8 mouse cellular contexts compared by ENCODE assay signal in genomic region chr12:54861991-54862605, GRCm38 (mm10). TPM values are rescaled to one million over a fixed set of nuclear protein-coding genes. Genes with fewer than 3 reads are reported as not detected.
DNase-seq lines count a peak whose midpoint lies in the region; ATAC-seq and TF ChIP-seq lines count a peak whose summit lies in the region.

No protein-coding gene starts in this region.

- H3K27me3 ChIP-seq in hindbrain, postnatal 0 days (ENCODE audit: insufficient read depth, low read length) = no peaks in the 10 kb centered on the region
- no peaks in the 10 kb centered on the region for H3K27me3 ChIP-seq in limb, embryonic 12.5 days
- H3K27me3 ChIP-seq in midbrain, embryonic 11.5 days (ENCODE audit: control insufficient read depth, insufficient read depth, low read length) = no peaks in the 10 kb centered on the region
- H3K27me3 ChIP-seq in stomach, embryonic 15.5 days (replicated peaks) = no peaks in the 10 kb centered on the region

- H3K9ac ChIP-seq in hindbrain, postnatal 0 days (replicated peaks; ENCODE audit: low read length) = peak overlapping the region; percentile 97
- H3K9ac ChIP-seq in limb, embryonic 12.5 days (replicated peaks) = peak overlapping the region; percentile 98
- H3K9ac ChIP-seq in midbrain, embryonic 11.5 days (ENCODE audit: low read length) = peak overlapping the region; percentile 90
- peak overlapping the region; percentile 88 for H3K9ac ChIP-seq in stomach, embryonic 15.5 days

- H3K9me3 ChIP-seq in hindbrain, postnatal 0 days (ENCODE audit: low read length) = no peaks in the 10 kb centered on the region
- no peaks in the 10 kb centered on the region for H3K9me3 ChIP-seq in limb, embryonic 12.5 days
- H3K9me3 ChIP-seq in midbrain, embryonic 11.5 days (ENCODE audit: control insufficient read depth, low read length) = no peaks in the 10 kb centered on the region; the same call in 1 of the 2 replicates
- no peaks in the 10 kb centered on the region for H3K9me3 ChIP-seq in stomach, embryonic 15.5 days

- under 1% methylated on average over 36 of the region's 36 CpGs for WGBS in hindbrain, postnatal 0 days
- under 1% methylated on average over 33 of the region's 36 CpGs for WGBS in limb, embryonic 12.5 days
- under 1% methylated on average over 36 of the region's 36 CpGs for WGBS in midbrain, embryonic 11.5 days
- under 1% methylated on average over 36 of the region's 36 CpGs for WGBS in stomach, embryonic 15.5 days

- 0 out of 2 replicates have a peak, but pooled peaks cover 5% of the 10 kb centered on the region for H3K36me3 ChIP-seq in hindbrain, postnatal 0 days (ENCODE audit: insufficient read depth, low read length)
- peaks cover 24% of the 10 kb centered on the region for H3K36me3 ChIP-seq in limb, embryonic 12.5 days
- H3K36me3 ChIP-seq in midbrain, embryonic 11.5 days (ENCODE audit: control insufficient read depth, insufficient read depth, low read length) = peaks cover 3% of the 10 kb centered on the region
- peaks cover 6% of the 10 kb centered on the region; the same call in 1 of the 2 replicates for H3K36me3 ChIP-seq in stomach, embryonic 15.5 days

- H3K27ac ChIP-seq in hindbrain, postnatal 0 days = peak overlapping the region; percentile 99
- H3K27ac ChIP-seq in limb, embryonic 12.5 days = peak overlapping the region; percentile 98
- peak overlapping the region; percentile 98 for H3K27ac ChIP-seq in midbrain, embryonic 11.5 days (ENCODE audit: low read depth, low read length)
- peak overlapping the region; percentile 95 for H3K27ac ChIP-seq in stomach, embryonic 15.5 days

- ATAC-seq in frontal cortex, adult (ENCODE audit: low TSS enrichment) = peak; percentile 79
- ATAC-seq in hindbrain, postnatal 0 days = no peak; the same call in 1 of the 2 replicates
- ATAC-seq in limb, embryonic 12.5 days (ENCODE audit: insufficient number of reproducible peaks, insufficient read depth, low FRiP score, low TSS enrichment, low read depth) = no peak
- ATAC-seq in midbrain, embryonic 11.5 days (ENCODE audit: low FRiP score) = no peak; the same call in 1 of the 2 replicates
- ATAC-seq in stomach, embryonic 15.5 days (ENCODE audit: insufficient read depth, low FRiP score, low read depth) = peak; percentile 6; the same call in 1 of the 2 replicates

- H3K4me2 ChIP-seq in hindbrain, postnatal 0 days (ENCODE audit: low read depth, low read length) = peak overlapping the region; percentile 73
- peak overlapping the region; percentile 68 for H3K4me2 ChIP-seq in limb, embryonic 12.5 days
- H3K4me2 ChIP-seq in midbrain, embryonic 11.5 days = peak overlapping the region; percentile 69
- H3K4me2 ChIP-seq in stomach, embryonic 15.5 days = peak overlapping the region; percentile 65

- peaks cover 7% of the 10 kb centered on the region; the same call in 1 of the 2 replicates for H3K4me1 ChIP-seq in hindbrain, postnatal 0 days (ENCODE audit: insufficient read depth, low read length)
- H3K4me1 ChIP-seq in limb, embryonic 12.5 days (replicated peaks) = peaks cover 14% of the 10 kb centered on the region
- peaks cover 11% of the 10 kb centered on the region for H3K4me1 ChIP-seq in midbrain, embryonic 11.5 days (ENCODE audit: control insufficient read depth, insufficient read depth, low read length)
- H3K4me1 ChIP-seq in stomach, embryonic 15.5 days = peaks cover 12% of the 10 kb centered on the region; the same call in 1 of the 2 replicates

- TF ChIP-seq CTCF in hindbrain, postnatal 0 days (IDR thresholded peaks at IDR 0.05; ENCODE audit: low read depth) = no peak

- H3K4me3 ChIP-seq in hindbrain, postnatal 0 days (ENCODE audit: low read length) = peak overlapping the region; percentile 80
- H3K4me3 ChIP-seq in limb, embryonic 12.5 days (replicated peaks) = peak overlapping the region; percentile 96
- peak overlapping the region; percentile 89 for H3K4me3 ChIP-seq in midbrain, embryonic 11.5 days (ENCODE audit: low read depth, low read length)
- peak overlapping the region; percentile 67 for H3K4me3 ChIP-seq in stomach, embryonic 15.5 days (replicated peaks)

- peak; percentile 37 for DNase-seq in thymus, postnatal 0 days (ENCODE audit: low spot score)
- no peak for DNase-seq in thymus, postnatal 36 days
- peak; percentile 72 for DNase-seq in cerebellum, adult 9-10 months
- peak; percentile 71 for DNase-seq in hindbrain, postnatal 0 days (ENCODE audit: low spot score)
- DNase-seq in midbrain, embryonic 11.5 days (ENCODE audit: low spot score, missing footprints) = peak; percentile 97

RNA-seq across cellular contexts. Expression of gene Cfl2, which starts 0.6 kb away (rescaled TPM):
- 79.4 and 84.0 TPM in 2 replicates for polyA plus RNA-seq in thymus, postnatal 0 days (2015; fragmentation: Nextera tagmentation; extraction: Ambion mirVana)
- total RNA-seq in hindbrain, postnatal 0 days (2014; rRNA removed) = 162 and 184 TPM in 2 replicates
- polyA plus RNA-seq in hindbrain, postnatal 0 days (2015; fragmentation: Nextera tagmentation; extraction: Ambion mirVana) = 255 and 262 TPM in 2 replicates
- 144 TPM in 2 replicates for polyA plus RNA-seq in limb, embryonic 12.5 days (2016; fragmentation: Nextera tagmentation; extraction: Ambion mirVana)
- 278 and 287 TPM in 2 replicates for polyA plus RNA-seq in midbrain, embryonic 11.5 days (2014; fragmentation: Nextera tagmentation; extraction: Ambion mirVana)
- polyA plus RNA-seq in stomach, embryonic 15.5 days (2015; fragmentation: Nextera tagmentation; extraction: Ambion mirVana) = 174 and 177 TPM in 2 replicates

Comparison
In these comparisons a context has a peak if more than half of its experiments do, and no peak if none do; other contexts are left out.
1. DNase-seq: peak in thymus, postnatal 0 days (single experiment), cerebellum, adult 9-10 months (single experiment), hindbrain, postnatal 0 days (single experiment) and midbrain, embryonic 11.5 days (single experiment); none in thymus, postnatal 36 days (0 of 2).
2. ATAC-seq: peak in frontal cortex, adult (single experiment) and stomach, embryonic 15.5 days (single experiment); none in hindbrain, postnatal 0 days (single experiment), limb, embryonic 12.5 days (single experiment) and midbrain, embryonic 11.5 days (single experiment).
3. Peak in every context shown above with its lines, with median percentiles within 50 percentile points of each other: H3K27ac ChIP-seq, H3K4me2 ChIP-seq, H3K4me3 ChIP-seq and H3K9ac ChIP-seq.